Mouse (Mus musculus) heart, postnatal 0 days (tissue): Measurements from ENCODE around the gene Crygc.

Experiments used
- CTCF ChIP-seq: IDR thresholded peaks from 2 replicates; pipeline ENCODE4 v1.5.1; 2016; ENCODE audit warnings: antibody characterized with exemption, control low read depth, low read depth
- EP300 ChIP-seq: IDR thresholded peaks from 2 replicates; pipeline ENCODE4 v1.6.1; 2016; ENCODE audit warnings: antibody characterized with exemption, low read depth

DNA sequence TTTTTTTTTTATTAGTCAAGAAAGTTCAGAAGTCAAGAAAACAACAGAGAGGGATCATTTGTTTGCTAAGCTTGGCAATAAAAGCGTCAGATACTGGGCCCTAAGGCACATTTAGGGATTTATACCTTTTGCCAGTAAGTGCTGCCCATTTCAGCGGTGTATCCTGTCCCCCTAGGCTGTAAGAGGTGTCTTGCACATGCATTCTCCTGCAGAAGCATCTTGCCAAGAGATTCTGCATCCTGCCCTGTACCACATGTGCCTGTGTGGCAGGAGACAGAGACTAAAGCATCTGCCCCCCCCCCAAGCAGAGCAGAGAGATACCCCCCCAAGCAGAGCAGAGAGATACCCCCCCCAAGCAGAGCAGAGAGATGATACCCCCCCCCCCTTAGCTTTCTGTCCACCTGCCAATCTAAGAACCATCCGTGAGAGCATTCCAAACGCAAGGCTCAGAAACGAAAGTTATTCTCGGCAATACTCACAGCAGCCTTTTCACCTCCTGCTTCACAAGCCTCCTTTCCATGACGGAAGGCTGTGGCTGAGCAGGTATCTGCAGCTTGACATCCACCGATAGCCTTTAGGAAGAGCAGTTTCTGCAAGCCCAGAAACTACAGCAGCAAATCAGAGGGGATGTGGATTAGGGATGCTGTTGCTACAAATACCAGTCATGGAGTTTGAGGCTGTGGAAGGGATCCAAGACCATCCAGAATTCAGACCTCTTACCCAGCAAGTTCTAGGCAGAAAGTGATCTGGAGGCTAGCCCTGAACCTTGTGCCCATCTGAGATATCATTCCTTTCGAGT is 49.3 kb upstream of the Crygc start, which contains the start of gene D630023F18Rik:
- no peak for TF ChIP-seq EP300
- no peak for TF ChIP-seq CTCF
